Mouse (Mus musculus) ES-E14 (cell line): Measurements from ENCODE around the gene Gm17651.

Source experiments
- HCFC1 ChIP-seq: IDR thresholded peaks from 2 replicates; pipeline ENCODE4 v1.6.1; 2012; ENCODE audit warnings: low read length, inconsistent platforms, borderline replicate concordance; ENCODE audit not compliant: insufficient read depth
- MAFK ChIP-seq: IDR thresholded peaks from 2 replicates; pipeline ENCODE4 v1.6.1; 2014; ENCODE audit warnings: mild to moderate bottlenecking, low read depth, low read length, inconsistent platforms; ENCODE audit not compliant: insufficient read depth
- ZC3H11A ChIP-seq: IDR thresholded peaks from 2 replicates; pipeline ENCODE4 v1.6.1; 2012; ENCODE audit warnings: low read depth, mild to moderate bottlenecking, inconsistent platforms, low read length, borderline replicate concordance

- TF ChIP-seq HCFC1 (no peak), ZC3H11A (no peak), MAFK (no peak)
Measured at GRCm38 (mm10) chr3:97690590-97690989, 16.1 kb upstream of the Gm17651 start.
